Mouse (Mus musculus): Measurements from ENCODE around the gene Dab1.

DNA sequence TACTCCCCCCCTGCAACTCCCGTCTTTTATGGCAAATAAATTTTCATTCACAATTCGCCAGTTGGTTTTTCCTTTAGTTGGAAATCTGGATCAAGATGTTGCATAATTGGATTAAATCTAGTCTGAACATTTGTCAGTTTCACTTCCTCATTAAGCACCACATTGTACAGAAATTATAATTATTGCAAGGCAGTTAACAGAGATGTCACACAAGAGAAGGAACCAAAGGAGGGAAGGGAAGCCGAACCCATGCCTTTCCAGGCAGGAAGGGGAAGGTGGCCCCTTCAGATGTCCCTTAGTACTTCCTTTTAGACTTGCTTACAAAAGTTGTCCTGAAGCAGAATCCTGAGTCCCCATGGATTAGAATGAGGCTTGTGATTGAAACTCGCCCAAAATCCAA lies 1078.5 kb downstream of the Dab1 start:
- TF ChIP-seq CTCF (IDR thresholded peaks at IDR 0.05) (no peak), EP300 (IDR thresholded peaks at IDR 0.05) (no peak)
